8 mouse cellular contexts compared by ENCODE assay signal in the genomic region with DNA sequence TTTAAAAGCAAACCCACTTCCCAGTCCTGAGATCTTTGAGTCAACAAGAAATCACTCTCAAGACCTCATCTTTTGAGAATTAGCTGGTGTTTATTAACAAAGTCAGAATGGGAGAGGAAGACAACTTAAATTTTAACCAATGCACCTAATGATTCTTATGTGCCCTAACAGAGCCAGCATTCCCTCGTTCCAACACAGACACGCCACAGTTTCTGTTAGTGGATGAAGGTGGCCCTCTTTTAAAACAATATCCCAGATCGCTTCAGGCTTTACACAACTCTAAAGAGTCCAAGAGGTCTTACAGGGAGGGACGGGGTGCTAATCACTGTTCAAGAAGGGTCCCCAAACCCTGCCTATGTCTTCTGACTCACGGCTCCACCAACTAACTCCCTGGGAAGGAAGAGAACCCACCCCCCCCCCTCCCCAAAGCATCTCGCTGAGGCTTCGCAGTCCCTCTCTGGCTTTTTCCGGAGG. TPM values are rescaled to one million over a fixed set of nuclear protein-coding genes. Genes with fewer than 3 reads are reported as not detected.
DNase-seq lines count a peak whose midpoint lies in the region; ATAC-seq and TF ChIP-seq lines count a peak whose summit lies in the region.

No protein-coding gene starts in this region.

- ATAC-seq in kidney, embryonic 15.5 days (replicated peaks; ENCODE audit: low FRiP score) = no peak; the same call in 1 of the 2 replicates

- H3K4me2 ChIP-seq in kidney, embryonic 15.5 days = peak overlapping the region; percentile 72
- H3K4me2 ChIP-seq in myocyte (ENCODE audit: low read depth) = peak overlapping the region; percentile 81

- peak overlapping the region; percentile 94 for H3K9ac ChIP-seq in kidney, embryonic 15.5 days

- H3K4me1 ChIP-seq in lung, adult 2 months (ENCODE audit: control insufficient read depth, insufficient read depth, low read length) = peaks cover 5% of the 10 kb centered on the region; the same call in 1 of the 2 replicates
- H3K4me1 ChIP-seq in forebrain, embryonic 10.5 days = peaks cover 20% of the 10 kb centered on the region
- peaks cover 8% of the 10 kb centered on the region for H3K4me1 ChIP-seq in kidney, embryonic 15.5 days

- no peaks in the 10 kb centered on the region for H3K27me3 ChIP-seq in forebrain, embryonic 10.5 days (ENCODE audit: poor library complexity, severe bottlenecking)
- H3K27me3 ChIP-seq in kidney, embryonic 15.5 days = no peaks in the 10 kb centered on the region
- no peaks in the 10 kb centered on the region for H3K27me3 ChIP-seq in myocyte (ENCODE audit: control insufficient read depth, insufficient read depth, insufficient read length)

- H3K79me2 ChIP-seq in myocyte (ENCODE audit: control insufficient read depth, insufficient read depth) = no peaks in the 10 kb centered on the region

- no peak for TF ChIP-seq CTCF in lung, adult 2 months (IDR thresholded peaks at IDR 0.05; ENCODE audit: insufficient read depth, low read length)

- H3K36me3 ChIP-seq in forebrain, embryonic 10.5 days (replicated peaks) = peaks cover 9% of the 10 kb centered on the region
- H3K36me3 ChIP-seq in kidney, embryonic 15.5 days = peaks cover 3% of the 10 kb centered on the region; the same call in 1 of the 2 replicates
- no peaks in the 10 kb centered on the region for H3K36me3 ChIP-seq in myocyte (ENCODE audit: control insufficient read depth, insufficient read depth)

- intact Hi-C loops in left cerebral cortex, postnatal 25 days (cut with DNase I) = no loop called here

- TF ChIP-seq POLR2A in lung, adult 2 months (IDR thresholded peaks at IDR 0.05; ENCODE audit: borderline replicate concordance, extremely low read depth, low read depth, low read length) = no peak
- no peak for TF ChIP-seq POLR2A in myocyte (IDR thresholded peaks at IDR 0.05; ENCODE audit: insufficient read length, low read depth)

- H3ac ChIP-seq in myocyte (ENCODE audit: control insufficient read depth, insufficient read length) = peak overlapping the region; percentile 85

- peak overlapping the region; percentile 97 for H3K4me3 ChIP-seq in lung, adult 2 months (replicated peaks; ENCODE audit: extremely low read depth, low read depth, low read length)
- H3K4me3 ChIP-seq in forebrain, embryonic 10.5 days = peak overlapping the region; percentile 65
- H3K4me3 ChIP-seq in kidney, embryonic 15.5 days (replicated peaks) = peak overlapping the region; percentile 87
- peak overlapping the region; percentile 49 for H3K4me3 ChIP-seq in myocyte

- no peak for DNase-seq in lung, adult 2 months
- DNase-seq in lung, postnatal 10 days = no peak
- DNase-seq in forebrain, embryonic 10.5 days (ENCODE audit: extremely low spot score, low spot score) = no peak
- no peak for DNase-seq in B cell, adult 2 months
- no peak for DNase-seq in left cerebral cortex, postnatal 25 days (ENCODE audit: low spot score in 2 of 2)
- DNase-seq in left cerebral cortex, adult 18-20 months (ENCODE audit: low spot score in 2 of 2) = no peak

- peak overlapping the region; percentile 96 for H3K27ac ChIP-seq in forebrain, embryonic 10.5 days
- H3K27ac ChIP-seq in kidney, embryonic 15.5 days = peak overlapping the region; percentile 96

- 2% methylated on average over 8 of the region's 8 CpGs for WGBS in lung, adult 2 months
- WGBS in forebrain, embryonic 10.5 days = under 1% methylated on average over 8 of the region's 8 CpGs
- WGBS in kidney, embryonic 15.5 days = 0% methylated on average over 8 of the region's 8 CpGs

- H3K9me3 ChIP-seq in forebrain, embryonic 10.5 days = no peaks in the 10 kb centered on the region
- H3K9me3 ChIP-seq in kidney, embryonic 15.5 days (replicated peaks) = no peaks in the 10 kb centered on the region

TF ChIP-seq in myocyte, 11 proteins besides CTCF, POLR2A, EP300 and RAD21:
- no peak for TF ChIP-seq POLR2AphosphoS2 (IDR thresholded peaks at IDR 0.05; ENCODE audit: insufficient read length, low read depth)
- TF ChIP-seq E2F4 (IDR thresholded peaks at IDR 0.05; ENCODE audit: insufficient read depth) = no peak
- no peak for TF ChIP-seq USF1 (IDR thresholded peaks at IDR 0.05; ENCODE audit: low read depth)

RNA-seq across cellular contexts. Expression of a gene that starts 0.9 kb away (rescaled TPM):
- 8.6 and 16.2 TPM in 2 replicates for polyA plus RNA-seq in lung, adult 2 months (2012; rRNA removed)
- polyA plus RNA-seq in forebrain, embryonic 10.5 days (2016; fragmentation: Nextera tagmentation; extraction: Ambion mirVana) = 14.0 and 14.9 TPM in 2 replicates
- 13.4 and 13.5 TPM in 2 replicates for polyA plus RNA-seq in kidney, embryonic 15.5 days (2015; fragmentation: Nextera tagmentation; extraction: Ambion mirVana)
- polyA plus RNA-seq in myocyte (2012; fragmentation: generic; extraction: Trizol) = 6.6 TPM
- 10 to 100 TPM; 19.8 to 24.2 TPM for total RNA-seq in left cerebral cortex, postnatal 25 days (2021)
- total RNA-seq in left cerebral cortex, adult 18-20 months (2021) = 10 to 100 TPM; 20.8 to 22.3 TPM

RNA-seq across cellular contexts. Expression of a gene that starts 10.0 kb away (rescaled TPM):
- 1.1 and 1.6 TPM in 2 replicates for polyA plus RNA-seq in lung, adult 2 months (2012; rRNA removed)
- polyA plus RNA-seq in forebrain, embryonic 10.5 days (2016; fragmentation: Nextera tagmentation; extraction: Ambion mirVana) = 0.26 and 0.28 TPM in 2 replicates
- polyA plus RNA-seq in kidney, embryonic 15.5 days (2015; fragmentation: Nextera tagmentation; extraction: Ambion mirVana) = 1.2 and 1.6 TPM in 2 replicates
- not detected for polyA plus RNA-seq in myocyte (2012; fragmentation: generic; extraction: Trizol)
- not detected for total RNA-seq in left cerebral cortex, postnatal 25 days (2021)
- total RNA-seq in left cerebral cortex, adult 18-20 months (2021) = not detected
